Mouse (Mus musculus): ENCODE measurements around the gene Dnmbp. TPM values are rescaled to one million over a fixed set of nuclear protein-coding genes. Genes with fewer than 3 reads are reported as not detected.

The Dnmbp gene
- polyA plus RNA-seq, 1 experiment from 2014 or later, result 25.8 TPM

GRCm38 (mm10) chr19:43912775-43913486, 27.1 kb downstream of the Dnmbp start:
- ATAC-seq (ENCODE audit: insufficient read depth, low FRiP score), result no peak
- Histone ChIP-seq H3K27ac (ENCODE audit: low read length) (no peak overlapping the region), H3K9me3 (replicated peaks; ENCODE audit: control insufficient read depth, low read length) (no peaks in the 10 kb centered on the region), H3K27me3 (ENCODE audit: control insufficient read depth, insufficient read depth, low read length) (no peaks in the 10 kb centered on the region), H3K4me2 (ENCODE audit: low read depth, low read length) (no peak overlapping the region), H3K4me1 (ENCODE audit: control insufficient read depth, insufficient read depth, low read length) (peaks cover 14% of the 10 kb centered on the region; the same call in 1 of the 2 replicates), H3K4me3 (replicated peaks; ENCODE audit: low read length) (no peak overlapping the region), H3K36me3 (ENCODE audit: control insufficient read depth, insufficient read depth, low read length) (no peaks in the 10 kb centered on the region), H3K9ac (ENCODE audit: low read length) (no peak overlapping the region)
- WGBS, result 73% methylated on average over 4 of the region's 4 CpGs

- Histone ChIP-seq H3K27ac (ENCODE audit: low read length) (no peak overlapping the region), H3K4me2 (ENCODE audit: low read depth, low read length) (no peak overlapping the region), H3K4me1 (ENCODE audit: control insufficient read depth, insufficient read depth, low read length) (no peaks in the 10 kb centered on the region), H3K36me3 (ENCODE audit: control insufficient read depth, insufficient read depth, low read length) (peaks cover 3% of the 10 kb centered on the region; the same call in 1 of the 2 replicates), H3K27me3 (ENCODE audit: control insufficient read depth, insufficient read depth, low read length) (no peaks in the 10 kb centered on the region), H3K9me3 (replicated peaks; ENCODE audit: control insufficient read depth, low read length) (0 out of 2 replicates have a peak, but pooled peaks cover 2% of the 10 kb centered on the region), H3K4me3 (replicated peaks; ENCODE audit: low read length) (no peak overlapping the region), H3K9ac (ENCODE audit: low read length) (no peak overlapping the region)
- 91% methylated on average over 7 of the region's 7 CpGs for WGBS
- ATAC-seq (ENCODE audit: insufficient read depth, low FRiP score), result no peak
Observed at GRCm38 (mm10) chr19:43906492-43906891, 33.5 kb downstream of the Dnmbp start.

GRCm38 (mm10) chr19:43905985-43906384, 34.0 kb downstream of the Dnmbp start:
- no peak overlapping the region for H3K4me2 ChIP-seq (ENCODE audit: low read depth, low read length)
- 0 out of 2 replicates have a peak, but pooled peaks have one; percentile 7 for ATAC-seq (ENCODE audit: insufficient read depth, low FRiP score)
- H3K4me3 ChIP-seq (replicated peaks; ENCODE audit: low read length), result no peak overlapping the region
- H3K36me3 ChIP-seq (ENCODE audit: control insufficient read depth, insufficient read depth, low read length), result peaks cover 4% of the 10 kb centered on the region; the same call in 1 of the 2 replicates
- 47% methylated on average over 5 of the region's 5 CpGs for WGBS
- H3K9ac ChIP-seq (ENCODE audit: low read length), result no peak overlapping the region
- no peak overlapping the region for H3K27ac ChIP-seq (ENCODE audit: low read length)
- 0 out of 2 replicates have a peak, but pooled peaks cover 2% of the 10 kb centered on the region for H3K9me3 ChIP-seq (replicated peaks; ENCODE audit: control insufficient read depth, low read length)
- H3K27me3 ChIP-seq (ENCODE audit: control insufficient read depth, insufficient read depth, low read length), result no peaks in the 10 kb centered on the region
- H3K4me1 ChIP-seq (ENCODE audit: control insufficient read depth, insufficient read depth, low read length), result no peaks in the 10 kb centered on the region

- no peak overlapping the region for H3K9ac ChIP-seq (ENCODE audit: low read length)
- 72% methylated on average over 8 of the region's 8 CpGs for WGBS
Observed at GRCm38 (mm10) chr19:43905136-43905535, 34.9 kb downstream of the Dnmbp start.

GRCm38 (mm10) chr19:43904327-43904726, 35.7 kb downstream of the Dnmbp start:
- Histone ChIP-seq H3K4me3 (replicated peaks; ENCODE audit: low read length) (no peak overlapping the region), H3K9ac (ENCODE audit: low read length) (0 out of 2 replicates have a peak overlapping the region, but pooled peaks have one; percentile 16), H3K27ac (ENCODE audit: low read length) (no peak overlapping the region), H3K9me3 (replicated peaks; ENCODE audit: control insufficient read depth, low read length) (0 out of 2 replicates have a peak, but pooled peaks cover 2% of the 10 kb centered on the region), H3K27me3 (ENCODE audit: control insufficient read depth, insufficient read depth, low read length) (no peaks in the 10 kb centered on the region), H3K4me2 (ENCODE audit: low read depth, low read length) (no peak overlapping the region), H3K36me3 (ENCODE audit: control insufficient read depth, insufficient read depth, low read length) (peaks cover 16% of the 10 kb centered on the region), H3K4me1 (ENCODE audit: control insufficient read depth, insufficient read depth, low read length) (no peaks in the 10 kb centered on the region)
- 0 out of 2 replicates have a peak, but pooled peaks have one; percentile 45 for ATAC-seq (ENCODE audit: insufficient read depth, low FRiP score)
- 64% methylated on average over 11 of the region's 11 CpGs for WGBS

More at GRCm38 (mm10) chr19:43905136-43905535, 34.9 kb downstream of the Dnmbp start:
- no peak overlapping the region for H3K27ac ChIP-seq (ENCODE audit: low read length)
- no peak overlapping the region for H3K4me2 ChIP-seq (ENCODE audit: low read depth, low read length)
- no peak overlapping the region for H3K4me3 ChIP-seq (replicated peaks; ENCODE audit: low read length)
- no peaks in the 10 kb centered on the region for H3K4me1 ChIP-seq (ENCODE audit: control insufficient read depth, insufficient read depth, low read length)
- H3K36me3 ChIP-seq (ENCODE audit: control insufficient read depth, insufficient read depth, low read length), result peaks cover 9% of the 10 kb centered on the region; the same call in 1 of the 2 replicates
- no peaks in the 10 kb centered on the region for H3K27me3 ChIP-seq (ENCODE audit: control insufficient read depth, insufficient read depth, low read length)
- no peak for ATAC-seq (ENCODE audit: insufficient read depth, low FRiP score)
- 0 out of 2 replicates have a peak, but pooled peaks cover 2% of the 10 kb centered on the region for H3K9me3 ChIP-seq (replicated peaks; ENCODE audit: control insufficient read depth, low read length)

- H3K4me1 ChIP-seq (ENCODE audit: control insufficient read depth, insufficient read depth, low read length), result no peaks in the 10 kb centered on the region
- 58% methylated on average over 12 of the region's 12 CpGs for WGBS
- no peak overlapping the region for H3K9ac ChIP-seq (ENCODE audit: low read length)
- no peak overlapping the region for H3K27ac ChIP-seq (ENCODE audit: low read length)
- ATAC-seq (ENCODE audit: insufficient read depth, low FRiP score), result no peak
- H3K36me3 ChIP-seq (ENCODE audit: control insufficient read depth, insufficient read depth, low read length), result peaks cover 16% of the 10 kb centered on the region
- no peak overlapping the region for H3K4me3 ChIP-seq (replicated peaks; ENCODE audit: low read length)
- H3K4me2 ChIP-seq (ENCODE audit: low read depth, low read length), result no peak overlapping the region
- no peaks in the 10 kb centered on the region for H3K27me3 ChIP-seq (ENCODE audit: control insufficient read depth, insufficient read depth, low read length)
- 0 out of 2 replicates have a peak, but pooled peaks cover 2% of the 10 kb centered on the region for H3K9me3 ChIP-seq (replicated peaks; ENCODE audit: control insufficient read depth, low read length)
Observed at GRCm38 (mm10) chr19:43902887-43903286, 37.1 kb downstream of the Dnmbp start.

- no peaks in the 10 kb centered on the region for H3K9me3 ChIP-seq (replicated peaks; ENCODE audit: control insufficient read depth, low read length)
- H3K9ac ChIP-seq (ENCODE audit: low read length), result no peak overlapping the region
- no peak overlapping the region for H3K4me3 ChIP-seq (replicated peaks; ENCODE audit: low read length)
- WGBS, result 89% methylated on average over 9 of the region's 9 CpGs
- H3K4me2 ChIP-seq (ENCODE audit: low read depth, low read length), result no peak overlapping the region
- H3K27me3 ChIP-seq (ENCODE audit: control insufficient read depth, insufficient read depth, low read length), result no peaks in the 10 kb centered on the region
- no peaks in the 10 kb centered on the region for H3K4me1 ChIP-seq (ENCODE audit: control insufficient read depth, insufficient read depth, low read length)
- no peak for ATAC-seq (ENCODE audit: insufficient read depth, low FRiP score)
- H3K27ac ChIP-seq (ENCODE audit: low read length), result no peak overlapping the region
- H3K36me3 ChIP-seq (ENCODE audit: control insufficient read depth, insufficient read depth, low read length), result peaks cover 16% of the 10 kb centered on the region
Observed at GRCm38 (mm10) chr19:43900690-43901089, 39.3 kb downstream of the Dnmbp start.

GRCm38 (mm10) chr19:43898547-43898946, 41.4 kb downstream of the Dnmbp start:
- WGBS, result 40% methylated on average over 10 of the region's 10 CpGs
- Histone ChIP-seq H3K4me1 (ENCODE audit: control insufficient read depth, insufficient read depth, low read length) (0 out of 2 replicates have a peak, but pooled peaks cover 4% of the 10 kb centered on the region), H3K9me3 (replicated peaks; ENCODE audit: control insufficient read depth, low read length) (no peaks in the 10 kb centered on the region), H3K9ac (ENCODE audit: low read length) (no peak overlapping the region), H3K4me3 (replicated peaks; ENCODE audit: low read length) (no peak overlapping the region), H3K36me3 (ENCODE audit: control insufficient read depth, insufficient read depth, low read length) (peaks cover 16% of the 10 kb centered on the region), H3K4me2 (ENCODE audit: low read depth, low read length) (no peak overlapping the region), H3K27me3 (ENCODE audit: control insufficient read depth, insufficient read depth, low read length) (no peaks in the 10 kb centered on the region), H3K27ac (ENCODE audit: low read length) (no peak overlapping the region)
- no peak for ATAC-seq (ENCODE audit: insufficient read depth, low FRiP score)

GRCm38 (mm10) chr19:43896441-43896840, 43.5 kb downstream of the Dnmbp start:
- Histone ChIP-seq H3K4me1 (ENCODE audit: control insufficient read depth, insufficient read depth, low read length) (0 out of 2 replicates have a peak, but pooled peaks cover 4% of the 10 kb centered on the region), H3K27ac (ENCODE audit: low read length) (no peak overlapping the region), H3K9ac (ENCODE audit: low read length) (no peak overlapping the region), H3K9me3 (replicated peaks; ENCODE audit: control insufficient read depth, low read length) (no peaks in the 10 kb centered on the region), H3K36me3 (ENCODE audit: control insufficient read depth, insufficient read depth, low read length) (peaks cover 12% of the 10 kb centered on the region), H3K4me2 (ENCODE audit: low read depth, low read length) (no peak overlapping the region), H3K4me3 (replicated peaks; ENCODE audit: low read length) (no peak overlapping the region), H3K27me3 (ENCODE audit: control insufficient read depth, insufficient read depth, low read length) (no peaks in the 10 kb centered on the region)
- no peak for ATAC-seq (ENCODE audit: insufficient read depth, low FRiP score)
- 78% methylated on average over 14 of the region's 14 CpGs for WGBS

All from stomach, embryonic 16.5 days (tissue).